Mouse (Mus musculus) embryonic facial prominence, embryonic 13.5 days (tissue): ENCODE data around the gene Krtap4-6. TPM values are rescaled to one million over a fixed set of nuclear protein-coding genes. Genes with fewer than 3 reads are reported as not detected.

Experiments used
- ATAC-seq: fragments of 200-750 bp; cut with Nextera tagmentation; 2 replicates; pipeline ENCODE4 v1.8.0; 2017; ENCODE audit warnings: low read depth; ENCODE audit not compliant: insufficient number of reproducible peaks, insufficient read depth, low FRiP score, low TSS enrichment
- H3K27ac ChIP-seq: fragments of 300-500 bp; sonication (generic); 2 replicates; pipeline ENCODE4 v1.5.1; 2015; ENCODE audit warnings: moderate library complexity, mild to moderate bottlenecking, inconsistent platforms
- H3K27me3 ChIP-seq: fragments of 300-500 bp; sonication (generic); 2 replicates; pipeline ENCODE4 v1.6.1; 2015; ENCODE audit warnings: mild to moderate bottlenecking, inconsistent platforms
- H3K36me3 ChIP-seq: fragments of 300-500 bp; sonication (generic); 2 replicates; pipeline ENCODE4 v1.6.1; 2015; ENCODE audit warnings: mild to moderate bottlenecking, inconsistent platforms
- H3K4me1 ChIP-seq: fragments of 300-500 bp; sonication (generic); 2 replicates; pipeline ENCODE4 v1.6.1; 2015; ENCODE audit warnings: inconsistent platforms
- H3K4me2 ChIP-seq: fragments of 300-500 bp; sonication (generic); 2 replicates; pipeline ENCODE4 v1.6.1; 2015; ENCODE audit warnings: moderate library complexity, mild to moderate bottlenecking, inconsistent platforms
- H3K4me3 ChIP-seq: fragments of 300-500 bp; sonication (generic); 2 replicates; pipeline ENCODE4 v1.5.1; 2015; ENCODE audit warnings: mild to moderate bottlenecking, inconsistent platforms
- H3K9ac ChIP-seq: fragments of 300-500 bp; sonication (generic); 2 replicates; pipeline ENCODE4 v1.6.1; 2015; ENCODE audit warnings: mild to moderate bottlenecking, inconsistent platforms
- H3K9me3 ChIP-seq: fragments of 300-500 bp; sonication (generic); 2 replicates; pipeline ENCODE4 v1.6.1; 2016; ENCODE audit warnings: inconsistent platforms
- WGBS: fragments of 180-500 bp; shearing (Covaris S2); methylation state at CpG from one replicate; pipeline ENCODE4 v1.1.7; 2015; ENCODE audit warnings: mixed read lengths; 5-methylcytosine and 5-hydroxymethylcytosine counted together
- polyA plus RNA-seq: library from polyadenylated mRNA; unstranded; fragments of >200 nt; fragmentation: Nextera tagmentation; extraction: Ambion mirVana; gene quantifications from 2 replicates; pipeline ENCODE4 v1.2.1, GENCODE M21; 2015

Gene Krtap4-6
- polyA plus RNA-seq, 1 experiment from 2014 or later = not detected

GRCm38 (mm10) chr11:99640926-99641325 is 24.8 kb downstream of the Krtap4-6 start:
- WGBS = 15% methylated on average over 1 of the region's 1 CpGs
- ATAC-seq = no peak

DNA sequence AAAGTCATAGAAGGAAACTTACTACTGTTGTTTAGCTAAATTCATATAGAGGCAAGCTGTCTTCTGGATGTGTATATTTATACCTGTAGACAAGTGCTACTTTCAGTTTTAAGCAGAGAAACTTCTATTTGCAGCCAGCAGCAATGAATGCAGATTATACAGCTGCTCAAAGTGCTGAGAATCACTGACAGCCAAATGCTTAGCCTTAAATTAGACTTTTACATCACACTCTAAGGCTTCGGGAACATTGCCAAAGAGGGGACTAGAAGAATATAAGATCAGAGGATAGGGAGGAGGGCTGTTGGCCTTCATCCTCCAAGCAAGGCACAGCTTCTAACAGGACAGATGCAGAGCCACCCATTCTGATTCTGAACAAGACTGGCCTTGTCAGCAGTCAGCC is 28.7 kb downstream of the Krtap4-6 start:
- no peak for ATAC-seq
- H3K36me3 ChIP-seq = no peaks in the 10 kb centered on the region
- H3K4me1 ChIP-seq = peaks cover 4% of the 10 kb centered on the region; the same call in 1 of the 2 replicates
- H3K4me3 ChIP-seq = no peak overlapping the region
- H3K27me3 ChIP-seq = peaks cover 6% of the 10 kb centered on the region
- H3K9ac ChIP-seq = no peak overlapping the region
- WGBS = 67% methylated on average over 1 of the region's 1 CpGs
- H3K27ac ChIP-seq = no peak overlapping the region
- no peak overlapping the region for H3K4me2 ChIP-seq
- H3K9me3 ChIP-seq = no peaks in the 10 kb centered on the region

More at GRCm38 (mm10) chr11:99640926-99641325, 24.8 kb downstream of the Krtap4-6 start:
- Histone ChIP-seq H3K4me2 (no peak overlapping the region), H3K4me3 (no peak overlapping the region), H3K9me3 (no peaks in the 10 kb centered on the region), H3K36me3 (no peaks in the 10 kb centered on the region), H3K27me3 (no peaks in the 10 kb centered on the region), H3K27ac (no peak overlapping the region), H3K4me1 (peaks cover 4% of the 10 kb centered on the region; the same call in 1 of the 2 replicates), H3K9ac (no peak overlapping the region)

- H3K4me3 ChIP-seq = no peak within 1 kb of the TSS
- no peak for ATAC-seq
- 0 out of 2 replicates have a peak within 1 kb of the TSS, but pooled peaks have one; percentile 6 for H3K9ac ChIP-seq
- H3K4me2 ChIP-seq = 0 out of 2 replicates have a peak within 1 kb of the TSS, but pooled peaks have one; percentile 9
- H3K27me3 ChIP-seq = peaks cover 6% of the 10 kb centered on the region
- WGBS = 41% methylated on average over 8 of the region's 8 CpGs
- H3K36me3 ChIP-seq = no peaks in the 10 kb centered on the region
- 0 out of 2 replicates have a peak within 1 kb of the TSS, but pooled peaks have one; percentile 39 for H3K27ac ChIP-seq
- no peaks in the 10 kb centered on the region for H3K4me1 ChIP-seq
- no peaks in the 10 kb centered on the region for H3K9me3 ChIP-seq
Observed at GRCm38 (mm10) chr11:99634653-99635134, 31.1 kb downstream of the Krtap4-6 start, which contains the start of gene Krtap4-2. Gene Krtap4-2, minus strand, starts transcription at chr11:99635084.

GRCm38 (mm10) chr11:99633293-99633692 is 32.5 kb downstream of the Krtap4-6 start:
- Histone ChIP-seq H3K4me1 (no peaks in the 10 kb centered on the region), H3K9me3 (no peaks in the 10 kb centered on the region), H3K4me3 (no peak overlapping the region), H3K27ac (no peak overlapping the region), H3K9ac (no peak overlapping the region), H3K36me3 (no peaks in the 10 kb centered on the region), H3K4me2 (no peak overlapping the region), H3K27me3 (peaks cover 6% of the 10 kb centered on the region)
- no peak for ATAC-seq
- 69% methylated on average over 2 of the region's 2 CpGs for WGBS

DNA sequence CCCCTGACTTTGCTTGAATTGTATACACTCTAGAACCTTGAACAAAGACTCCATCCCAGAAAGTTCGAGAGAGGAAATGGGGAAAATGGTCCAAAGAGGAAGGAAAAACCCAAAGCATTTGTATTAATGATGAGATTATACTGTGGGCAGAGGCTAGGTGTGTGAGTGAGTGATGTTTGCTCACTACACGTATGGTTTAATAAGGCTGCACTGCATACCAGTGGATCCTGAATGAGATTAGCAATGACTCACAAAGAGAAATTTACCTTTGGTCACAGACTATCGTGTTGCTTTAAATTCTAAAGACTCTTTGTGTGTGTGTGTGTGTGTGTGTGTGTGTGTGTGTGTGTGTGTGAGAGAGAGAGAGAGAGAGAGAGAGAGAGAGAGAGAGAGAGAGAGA is 34.9 kb downstream of the Krtap4-6 start:
- Histone ChIP-seq H3K36me3 (no peaks in the 10 kb centered on the region), H3K4me3 (no peak overlapping the region), H3K27ac (no peak overlapping the region), H3K4me1 (no peaks in the 10 kb centered on the region), H3K9ac (no peak overlapping the region), H3K27me3 (peaks cover 6% of the 10 kb centered on the region), H3K4me2 (no peak overlapping the region), H3K9me3 (no peaks in the 10 kb centered on the region)
- 65% methylated on average over 3 of the region's 3 CpGs for WGBS
- ATAC-seq = no peak

DNA sequence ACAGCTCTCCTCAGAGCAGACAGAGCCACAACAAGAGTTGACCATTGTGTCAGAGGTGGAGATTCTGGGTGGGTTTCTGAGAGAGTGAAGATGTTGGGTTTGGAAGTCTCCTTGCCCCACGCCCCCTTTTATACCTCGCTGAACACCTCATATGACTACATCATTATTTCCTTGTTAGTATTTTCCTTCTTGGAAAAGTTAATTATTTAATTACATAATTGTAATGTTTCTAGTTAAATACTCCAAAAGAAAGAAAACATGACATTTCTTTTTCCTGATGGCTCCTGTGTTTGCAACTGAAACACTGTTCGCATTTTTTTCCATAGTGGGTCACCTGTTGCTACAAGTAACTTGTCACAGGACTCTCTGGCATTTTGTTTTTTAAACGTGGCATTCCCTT is 37.6 kb downstream of the Krtap4-6 start, which contains the start of gene Krtap4-1:
Krtap4-1 (minus strand) TSS at position 101 of the 400 bp plus-strand sequence.
- Histone ChIP-seq H3K27ac (no peak within 1 kb of the TSS), H3K27me3 (no peaks in the 10 kb centered on the region), H3K9ac (no peak within 1 kb of the TSS), H3K9me3 (no peaks in the 10 kb centered on the region), H3K4me2 (no peak within 1 kb of the TSS), H3K4me3 (no peak within 1 kb of the TSS), H3K4me1 (no peaks in the 10 kb centered on the region), H3K36me3 (no peaks in the 10 kb centered on the region)
- ATAC-seq = no peak
- 78% methylated on average over 4 of the region's 4 CpGs for WGBS

- whole genome bisulfite sequencing = 59% methylated on average over 2 of the region's 2 CpGs
- H3K36me3 ChIP-seq = no peaks in the 10 kb centered on the region
- ATAC-seq = no peak
Observed at GRCm38 (mm10) chr11:99620335-99620734, 45.4 kb downstream of the Krtap4-6 start, which contains the start of gene Gm11562. Gene Gm11562, minus strand, starts transcription at chr11:99620435.

More at GRCm38 (mm10) chr11:99620335-99620734, 45.4 kb downstream of the Krtap4-6 start, which contains the start of gene Gm11562:
- Histone ChIP-seq H3K4me1 (no peaks in the 10 kb centered on the region), H3K27ac (no peak within 1 kb of the TSS), H3K27me3 (no peaks in the 10 kb centered on the region), H3K4me3 (no peak within 1 kb of the TSS), H3K4me2 (no peak within 1 kb of the TSS), H3K9me3 (no peaks in the 10 kb centered on the region), H3K9ac (no peak within 1 kb of the TSS)

Other genes starting within 250 kb of the Krtap4-6 start
- not detected in 2 replicates for gene Krt12, start 243.7 kb downstream of the Krtap4-6 start, polyA plus RNA-seq
- 0.24 and 3.2 TPM in 2 replicates for gene Krt20, start 227.8 kb downstream of the Krtap4-6 start, polyA plus RNA-seq
- 5.1 and 9.0 TPM in 2 replicates for gene Krt23, start 172.8 kb downstream of the Krtap4-6 start, polyA plus RNA-seq
- gene Krt39, start 144.6 kb downstream of the Krtap4-6 start, polyA plus RNA-seq = not detected in 2 replicates
- gene Krt40, start 122.8 kb downstream of the Krtap4-6 start, polyA plus RNA-seq = not detected in 2 replicates
- gene Krtap3-3, start 115.1 kb downstream of the Krtap4-6 start, polyA plus RNA-seq = not detected in 2 replicates
- gene Krtap3-2, start 109.1 kb downstream of the Krtap4-6 start, polyA plus RNA-seq = not detected in 2 replicates
- gene Gm11939, start 106.5 kb downstream of the Krtap4-6 start, polyA plus RNA-seq = not detected in 2 replicates
- gene Krtap3-1, start 99.3 kb downstream of the Krtap4-6 start, polyA plus RNA-seq = not detected in 2 replicates
- not detected in 2 replicates for gene Krtap1-5, start 84.9 kb downstream of the Krtap4-6 start, polyA plus RNA-seq
- gene Krtap1-4, start 82.3 kb downstream of the Krtap4-6 start, polyA plus RNA-seq = not detected in 2 replicates
- gene Krtap1-3, start 74.6 kb downstream of the Krtap4-6 start, polyA plus RNA-seq = not detected in 2 replicates
- gene Krtap9-3, start 67.9 kb downstream of the Krtap4-6 start, polyA plus RNA-seq = not detected in 2 replicates
- not detected in 2 replicates for gene Gm11938, start 62.7 kb downstream of the Krtap4-6 start, polyA plus RNA-seq
- not detected in 2 replicates for gene Gm11937, start 55.8 kb downstream of the Krtap4-6 start, polyA plus RNA-seq
- not detected in 2 replicates for gene Krtap2-4, start 51.1 kb downstream of the Krtap4-6 start, polyA plus RNA-seq
- not detected in 2 replicates for gene Gm11562, start 45.5 kb downstream of the Krtap4-6 start, polyA plus RNA-seq
- gene Krtap4-1, start 37.7 kb downstream of the Krtap4-6 start, polyA plus RNA-seq = not detected in 2 replicates
- gene Krtap4-2, start 30.9 kb downstream of the Krtap4-6 start, polyA plus RNA-seq = not detected in 2 replicates
- gene Krtap4-7, start 21.9 kb downstream of the Krtap4-6 start, polyA plus RNA-seq = not detected in 2 replicates
- gene Gm11555, start 15.7 kb downstream of the Krtap4-6 start, polyA plus RNA-seq = not detected in 2 replicates
- not detected in 2 replicates for gene Gm11563, start 7.0 kb downstream of the Krtap4-6 start, polyA plus RNA-seq
- gene Gm14190, start 24.8 kb upstream of the Krtap4-6 start, polyA plus RNA-seq = not detected in 2 replicates
- gene Gm14180, start 68.3 kb upstream of the Krtap4-6 start, polyA plus RNA-seq = not detected in 2 replicates
- not detected in 2 replicates for gene Gm11595, start 107.0 kb upstream of the Krtap4-6 start, polyA plus RNA-seq
- gene Krtap4-8, start 114.7 kb upstream of the Krtap4-6 start, polyA plus RNA-seq = not detected in 2 replicates
- not detected in 2 replicates for gene Krtap4-9, start 119.2 kb upstream of the Krtap4-6 start, polyA plus RNA-seq
- not detected in 2 replicates for gene Gm11596, start 127.5 kb upstream of the Krtap4-6 start, polyA plus RNA-seq
- not detected in 2 replicates for gene Gm11569, start 133.0 kb upstream of the Krtap4-6 start, polyA plus RNA-seq
- not detected in 2 replicates for gene Gm11554, start 138.5 kb upstream of the Krtap4-6 start, polyA plus RNA-seq
- not detected in 2 replicates for gene Krtap4-13, start 143.9 kb upstream of the Krtap4-6 start, polyA plus RNA-seq
- gene Gm11564, start 149.7 kb upstream of the Krtap4-6 start, polyA plus RNA-seq = not detected in 2 replicates
- not detected in 2 replicates for gene 2300003K06Rik, start 172.1 kb upstream of the Krtap4-6 start, polyA plus RNA-seq
- gene Krtap4-16, start 185.6 kb upstream of the Krtap4-6 start, polyA plus RNA-seq = not detected in 2 replicates
- not detected in 2 replicates for gene Gm11568, start 192.0 kb upstream of the Krtap4-6 start, polyA plus RNA-seq
- gene Gm11559, start 198.5 kb upstream of the Krtap4-6 start, polyA plus RNA-seq = not detected in 2 replicates
- not detected in 2 replicates for gene Krtap9-1, start 207.4 kb upstream of the Krtap4-6 start, polyA plus RNA-seq
- not detected in 2 replicates for gene Gm11567, start 213.2 kb upstream of the Krtap4-6 start, polyA plus RNA-seq
- gene Krtap31-1, start 242.0 kb upstream of the Krtap4-6 start, polyA plus RNA-seq = not detected in 2 replicates
- gene Gm11565, start 248.8 kb upstream of the Krtap4-6 start, polyA plus RNA-seq = not detected in 2 replicates